Mouse (Mus musculus): ENCODE data around the gene Misp.
A peak's percentile ranks its signal among the peaks of the same experiment; 100 is the strongest.

The Misp gene

GRCm38 (mm10) chr10:79822372-79822771 lies 1.6 kb downstream of the Misp start:
- DNase-seq (ENCODE audit: low spot score), result no peak

- no peak for DNase-seq (ENCODE audit: low spot score)
Measured at GRCm38 (mm10) chr10:79823011-79823410, 2.2 kb downstream of the Misp start.

DNA sequence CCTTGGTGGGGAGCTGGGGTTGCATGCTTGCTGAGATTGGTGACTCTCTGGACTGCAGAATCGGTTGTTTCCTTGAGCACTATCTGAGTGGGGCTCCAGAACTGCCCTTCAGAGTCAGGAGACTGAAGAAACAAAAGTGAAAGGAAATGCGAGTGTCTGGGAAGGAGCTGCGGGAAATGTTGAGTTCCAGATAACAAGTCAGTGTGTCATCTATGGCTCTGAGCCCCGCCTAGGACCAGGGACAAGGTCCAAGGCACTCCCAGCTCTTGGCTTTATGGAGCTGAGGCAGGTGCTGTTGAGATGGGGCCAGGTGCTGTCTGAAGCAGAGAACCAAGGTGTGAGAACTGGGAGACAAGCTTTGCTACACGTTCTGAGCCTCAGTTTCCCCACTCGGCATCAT lies 3.6 kb downstream of the Misp start:
- no peak for DNase-seq (ENCODE audit: low spot score)

DNA sequence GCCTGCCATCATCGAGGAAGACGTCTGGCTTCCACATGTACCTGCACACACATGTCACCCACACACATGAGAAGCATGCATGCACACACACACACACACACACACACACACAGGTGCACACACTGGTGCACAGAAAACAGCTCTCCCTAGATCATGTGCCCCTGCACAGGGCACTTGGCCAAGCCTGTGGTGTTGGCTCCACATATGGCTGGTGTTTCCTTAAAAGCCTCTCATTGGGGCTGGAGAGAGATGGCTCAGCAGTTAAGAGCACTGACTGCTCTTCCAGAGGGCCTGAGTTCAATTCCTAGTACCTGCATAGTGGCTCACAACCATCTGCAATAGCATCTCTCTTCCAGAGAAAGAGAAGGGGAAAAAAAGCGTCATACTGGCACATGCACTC lies 10.8 kb downstream of the Misp start:
- no peak for DNase-seq (ENCODE audit: low spot score)

- DNase-seq (ENCODE audit: low spot score), result no peak
Measured at GRCm38 (mm10) chr10:79832026-79832785, 11.4 kb downstream of the Misp start.

GRCm38 (mm10) chr10:79832786-79833181 lies 12.0 kb downstream of the Misp start:
- DNase-seq (ENCODE audit: low spot score), result no peak

- DNase-seq (ENCODE audit: low spot score), result no peak
Measured at GRCm38 (mm10) chr10:79834769-79835398, 14.1 kb downstream of the Misp start.

GRCm38 (mm10) chr10:79836918-79837317 lies 16.1 kb downstream of the Misp start:
- no peak for DNase-seq (ENCODE audit: low spot score)

DNA sequence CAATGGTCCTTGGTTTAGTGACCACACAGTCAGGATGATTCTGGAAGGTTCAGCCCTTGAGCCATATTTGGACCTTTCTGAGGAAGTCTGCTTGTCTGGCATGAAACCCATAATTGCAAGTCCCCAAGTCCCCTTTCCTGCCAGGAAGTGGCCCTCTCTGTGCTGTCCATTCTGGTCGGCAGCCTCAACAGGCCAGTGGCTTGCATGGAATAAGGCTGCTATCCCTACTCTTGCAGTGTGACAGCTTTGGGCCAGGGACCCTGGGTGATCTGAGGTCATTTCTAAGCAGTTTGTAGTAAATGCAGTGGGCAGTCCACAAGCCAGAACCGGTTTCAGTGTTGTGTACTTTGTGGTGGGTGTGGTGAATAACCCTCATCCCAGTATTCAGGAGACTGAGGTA lies 17.4 kb downstream of the Misp start:
- no peak for DNase-seq (ENCODE audit: low spot score)

DNA sequence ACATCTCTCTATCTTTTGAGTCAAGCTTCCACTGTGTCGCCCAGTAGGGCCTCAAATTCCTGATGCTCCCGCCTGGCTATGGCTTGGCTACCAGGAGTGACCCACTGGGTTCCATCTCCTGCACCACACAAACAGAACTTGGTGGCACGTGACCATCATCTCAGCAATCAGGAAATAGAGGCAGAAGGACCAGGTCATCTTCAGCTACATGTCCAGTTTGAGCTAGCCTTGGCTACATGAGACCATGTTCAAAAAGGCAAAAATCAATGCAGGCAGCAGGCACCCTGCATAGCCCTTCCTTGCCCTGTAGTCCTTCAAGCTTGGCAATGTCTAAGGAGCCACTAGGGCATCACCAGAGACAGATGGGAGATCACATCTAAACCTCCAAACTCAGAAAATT lies 19.3 kb downstream of the Misp start:
- DNase-seq (ENCODE audit: low spot score), result no peak

GRCm38 (mm10) chr10:79840644-79841551 lies 20.1 kb downstream of the Misp start:
- peak; percentile 55 for DNase-seq (ENCODE audit: low spot score)

DNA sequence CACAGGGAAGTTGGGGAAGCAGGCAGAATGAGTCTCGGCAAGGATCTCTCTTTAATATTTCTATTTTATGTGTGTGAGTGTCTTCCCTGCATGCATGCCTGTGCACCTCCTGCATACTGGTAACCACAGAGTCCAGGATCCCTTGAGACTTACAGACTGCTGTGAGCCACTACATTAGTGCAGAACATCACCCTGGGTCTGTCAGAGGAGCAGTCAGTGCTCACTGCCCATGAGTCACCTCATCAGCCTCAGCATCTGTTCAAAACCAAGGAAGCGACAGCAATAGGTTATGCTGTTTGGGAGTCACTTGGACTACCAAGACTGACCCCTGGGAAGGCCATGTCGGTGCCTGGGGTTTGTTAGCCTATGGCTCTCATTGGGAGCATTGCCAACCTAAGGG lies 21.5 kb downstream of the Misp start:
- no peak for DNase-seq (ENCODE audit: low spot score)

DNA sequence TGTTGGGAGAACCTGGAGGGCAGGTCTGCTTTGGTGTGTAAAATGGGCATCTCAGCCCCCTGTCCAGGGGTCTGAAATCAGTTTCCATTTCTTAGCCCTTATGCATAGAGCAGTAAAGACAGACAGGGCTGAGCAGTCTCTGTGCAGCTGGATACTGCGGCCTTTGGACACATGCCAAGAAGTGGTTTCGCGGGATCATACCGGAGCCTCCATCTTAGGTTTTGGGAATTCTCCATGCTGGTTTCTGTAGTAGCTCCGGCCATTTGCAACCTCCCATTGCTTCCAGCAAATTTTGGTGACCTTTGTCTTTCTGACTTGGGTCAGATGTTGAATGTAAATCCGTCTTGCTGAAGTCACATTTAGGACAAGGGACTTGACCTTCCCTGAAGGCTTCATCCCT lies 22.7 kb downstream of the Misp start:
- no peak for DNase-seq (ENCODE audit: low spot score)

DNA sequence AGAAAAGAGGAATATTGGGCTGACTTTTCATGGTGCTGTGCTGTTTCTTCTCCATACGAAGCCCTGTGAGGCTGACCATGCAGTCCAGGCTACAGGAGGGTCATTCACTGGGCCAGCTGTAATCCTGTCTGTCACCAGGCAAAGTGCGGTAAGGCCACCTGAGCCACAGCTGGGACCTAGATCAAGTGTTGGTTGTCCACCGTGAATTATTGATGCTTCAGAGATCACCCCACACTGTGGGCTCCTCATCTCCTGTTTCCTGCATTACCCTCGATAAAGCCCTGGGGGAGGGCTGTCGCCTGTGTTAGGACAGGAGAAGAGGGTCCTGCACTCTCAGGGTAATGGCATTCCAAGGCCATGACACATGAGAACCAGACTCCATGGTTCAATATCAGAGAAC lies 25.8 kb downstream of the Misp start:
- DNase-seq (ENCODE audit: low spot score), result no peak

GRCm38 (mm10) chr10:79849941-79850628 lies 29.3 kb downstream of the Misp start:
- no peak for DNase-seq (ENCODE audit: low spot score)

- DNase-seq (ENCODE audit: low spot score), result no peak
Measured at GRCm38 (mm10) chr10:79851653-79852052, 30.9 kb downstream of the Misp start.

GRCm38 (mm10) chr10:79852107-79852789 lies 31.5 kb downstream of the Misp start:
- no peak for DNase-seq (ENCODE audit: low spot score)

DNA sequence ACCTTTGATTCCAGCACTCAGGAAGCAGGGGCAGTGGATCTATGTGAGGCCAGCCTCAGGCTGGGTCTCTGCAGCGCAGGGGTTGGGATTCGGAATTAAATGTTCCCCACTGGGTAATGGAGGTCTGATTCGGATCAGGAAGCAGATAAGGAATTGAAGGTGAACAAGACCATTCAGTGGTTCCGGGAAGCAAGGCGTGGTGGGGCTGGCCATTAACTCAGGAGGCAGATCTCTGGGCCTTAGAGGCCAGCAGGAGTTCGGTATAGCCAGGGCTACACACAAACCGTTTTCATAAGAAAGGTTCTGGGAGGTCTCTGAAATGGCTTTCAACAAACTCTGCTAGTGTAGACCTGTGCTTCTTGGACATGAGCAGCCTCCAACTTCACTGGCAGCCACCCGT lies 32.0 kb downstream of the Misp start:
- DNase-seq (ENCODE audit: low spot score), result no peak

GRCm38 (mm10) chr10:79853392-79853791 lies 32.6 kb downstream of the Misp start:
- DNase-seq (ENCODE audit: low spot score), result no peak

- DNase-seq (ENCODE audit: low spot score), result peak; percentile 98
Measured at GRCm38 (mm10) chr10:79853860-79854795, 33.3 kb downstream of the Misp start, which contains the start of gene Ptbp1. Gene Ptbp1 (plus strand): TSS chr10:79854427.
